Mouse (Mus musculus): ENCODE results near the gene Bcl7b.
A peak's percentile ranks its signal among the peaks of the same experiment; 100 is the strongest.

- TF ChIP-seq RAD21 (IDR thresholded peaks at IDR 0.05; ENCODE audit: low read depth, low read length) (no peak), TAL1 (IDR thresholded peaks at IDR 0.05; ENCODE audit: low read length) (no peak), MXI1 (IDR thresholded peaks at IDR 0.05; ENCODE audit: low read depth, low read length) (no peak), CTCF (IDR thresholded peaks at IDR 0.05 in 2 of 3, conservative IDR thresholded peaks at IDR 0.05 in 1 of 3; ENCODE audit: control insufficient read depth in 1 of 3, insufficient read depth in 1 of 3, low read depth in 2 of 3, low read length in 3 of 3, poor library complexity in 1 of 3, severe bottlenecking in 1 of 3) (no peak), POLR2A (IDR thresholded peaks at IDR 0.05; ENCODE audit: control insufficient read depth in 1 of 2, insufficient read depth in 1 of 2, low read depth in 1 of 2, low read length in 2 of 2, poor library complexity in 1 of 2) (no peak), HCFC1 (IDR thresholded peaks at IDR 0.05; ENCODE audit: low read depth, low read length) (no peak), ZNF384 (IDR thresholded peaks at IDR 0.05; ENCODE audit: low read depth, low read length) (peak; percentile 66), EP300 (IDR thresholded peaks at IDR 0.05; ENCODE audit: low read depth in 1 of 2, low read length in 2 of 2) (no peak), POLR2AphosphoS2 (IDR thresholded peaks at IDR 0.05; ENCODE audit: low read length) (no peak), CHD1 (IDR thresholded peaks at IDR 0.05; ENCODE audit: low read depth, low read length) (0 out of 2 replicates have a peak, but pooled peaks have one; percentile 33), TCF12 (IDR thresholded peaks at IDR 0.05; ENCODE audit: low read depth, low read length) (no peak), ZC3H11A (IDR thresholded peaks at IDR 0.05; ENCODE audit: low read depth, low read length) (no peak)
Observed at GRCm38 (mm10) chr5:135188214-135188554, 20.1 kb downstream of the Bcl7b start.
